Mouse (Mus musculus) liver, embryonic 14.5 days (tissue): Measurements from ENCODE around the gene Ube2h. TPM values are rescaled to one million over a fixed set of nuclear protein-coding genes. Genes with fewer than 3 reads are reported as not detected.

Experiments used
- ATAC-seq: fragments of 200-750 bp; cut with Nextera tagmentation; 2 replicates; pipeline ENCODE4 v1.8.0; 2017; ENCODE audit warnings: moderate number of reproducible peaks, mild to moderate bottlenecking, moderate library complexity; ENCODE audit not compliant: insufficient read depth
- DNase-seq, 3 experiments: peaks; one replicate each; pipeline ENCODE4 v3.0.0-alpha.2; 2012 to 2013; ENCODE audit warnings: low read depth in 3 of 3, low spot score in 3 of 3
- H3K27ac ChIP-seq: fragments of 300-500 bp; sonication (generic); 2 replicates; pipeline ENCODE4 v1.5.1; 2014; ENCODE audit warnings: moderate library complexity, mild to moderate bottlenecking, control low read depth, inconsistent platforms
- H3K27me3 ChIP-seq: fragments of 300-500 bp; sonication (generic); 2 replicates; pipeline ENCODE4 v1.6.1; 2014; ENCODE audit warnings: mild to moderate bottlenecking, low read length, moderate library complexity; ENCODE audit not compliant: control insufficient read depth, insufficient read depth
- H3K36me3 ChIP-seq: fragments of 300-500 bp; sonication (generic); replicated peaks from 2 replicates; pipeline ENCODE4 v1.6.1; 2014; ENCODE audit warnings: low read depth; ENCODE audit not compliant: control insufficient read depth, insufficient read depth
- H3K4me1 ChIP-seq, 2 experiments: fragments of 200-500 bp in 1 of 2; fragments of 300-500 bp in 1 of 2; sonication (generic) in 1 of 2; replicated peaks; 2 replicates each; pipeline ENCODE4 v1.6.1; 2012 to 2014; ENCODE audit warnings: antibody characterized with exemption in 1 of 2, inconsistent platforms in 1 of 2, low read length in 1 of 2; ENCODE audit not compliant: control insufficient read depth in 2 of 2, insufficient read depth in 2 of 2
- H3K4me2 ChIP-seq: fragments of 300-500 bp; sonication (generic); 2 replicates; pipeline ENCODE4 v1.6.1; 2014; ENCODE audit warnings: low read depth, mild to moderate bottlenecking, control low read depth, moderate library complexity
- H3K4me3 ChIP-seq, 2 experiments: fragments of 200-500 bp in 1 of 2; fragments of 300-500 bp in 1 of 2; sonication (generic) in 1 of 2; 2 replicates each; pipeline ENCODE4 v1.5.1; 2012 to 2014; ENCODE audit warnings: low read depth in 2 of 2, low read length in 2 of 2, mild to moderate bottlenecking in 2 of 2, control low read depth in 1 of 2, inconsistent platforms in 1 of 2, moderate library complexity in 1 of 2; ENCODE audit not compliant: insufficient read depth in 1 of 2
- H3K9ac ChIP-seq: fragments of 300-500 bp; sonication (generic); replicated peaks from 2 replicates; pipeline ENCODE4 v1.6.1; 2014; ENCODE audit warnings: mild to moderate bottlenecking, control low read depth, moderate library complexity
- H3K9me3 ChIP-seq: fragments of 300-500 bp; sonication (generic); 2 replicates; pipeline ENCODE4 v1.6.1; 2016; ENCODE audit warnings: low read length, mixed read lengths; ENCODE audit not compliant: control insufficient read depth
- CTCF ChIP-seq: IDR thresholded peaks from 2 replicates; pipeline ENCODE4 v1.5.1; 2016; ENCODE audit warnings: antibody characterized with exemption, low read depth, control low read depth
- EP300 ChIP-seq: IDR thresholded peaks from 2 replicates; pipeline ENCODE4 v1.6.1; 2016; ENCODE audit warnings: antibody characterized with exemption, low read depth
- WGBS: fragments of 180-500 bp; shearing (Covaris S2); extraction: QIAGEN DNeasy Blood & Tissue Kit; methylation state at CpG from one replicate; pipeline ENCODE4 v1.1.7; 2014; ENCODE audit not compliant: insufficient replicate concordance; 5-methylcytosine and 5-hydroxymethylcytosine counted together
- polyA plus RNA-seq, 2 experiments: library from polyadenylated mRNA; depleted of rRNA in 1 of 2; stranded (reverse) in 1 of 2; unstranded in 1 of 2; fragments of >200 nt; fragmentation: Nextera tagmentation in 1 of 2; extraction: Ambion mirVana in 1 of 2; gene quantifications; 2 replicates each; pipeline versions ENCODE4 v1.2.1 to v1.2.3; 2012 to 2014

Ube2h gene
- polyA plus RNA-seq, 2 experiments: 18.7 to 27.4 TPM

GRCm38 (mm10) chr6:30269846-30270245 is 34.5 kb downstream of the Ube2h start:
- no peak for DNase-seq
- Histone ChIP-seq H3K36me3 (peaks cover 27% of the 10 kb centered on the region), H3K4me1 (peaks cover 5 to 11% of the 10 kb centered on the region in 2 experiments), H3K4me3 (no peak overlapping the region), H3K4me2 (no peak overlapping the region), H3K27me3 (no peaks in the 10 kb centered on the region), H3K9me3 (no peaks in the 10 kb centered on the region), H3K9ac (no peak overlapping the region), H3K27ac (no peak overlapping the region)
- 46% methylated on average over 5 of the region's 5 CpGs for WGBS
- TF ChIP-seq EP300 (no peak), CTCF (no peak)
- no peak for ATAC-seq

- no peak for TF ChIP-seq EP300
- TF ChIP-seq CTCF: no peak
These were observed 36.9 kb downstream of the Ube2h start for GRCm38 (mm10) chr6:30267486-30267885.

GRCm38 (mm10) chr6:30265402-30265801 is 38.9 kb downstream of the Ube2h start:
- Histone ChIP-seq H3K36me3 (peaks cover 26% of the 10 kb centered on the region), H3K27ac (no peak overlapping the region), H3K4me1 (no peaks in the 10 kb centered on the region), H3K4me2 (no peak overlapping the region), H3K27me3 (no peaks in the 10 kb centered on the region), H3K9ac (no peak overlapping the region), H3K4me3 (no peak overlapping the region), H3K9me3 (no peaks in the 10 kb centered on the region)
- TF ChIP-seq EP300 (no peak), CTCF (no peak)
- ATAC-seq (no peak), DNase-seq (no peak)
- 80% methylated on average over 4 of the region's 4 CpGs for whole genome bisulfite sequencing

More at GRCm38 (mm10) chr6:30267486-30267885, 36.9 kb downstream of the Ube2h start:
- Histone ChIP-seq H3K9me3 (no peaks in the 10 kb centered on the region), H3K4me2 (no peak overlapping the region), H3K9ac (no peak overlapping the region), H3K4me1 (no peaks in the 10 kb centered on the region), H3K27ac (no peak overlapping the region), H3K27me3 (no peaks in the 10 kb centered on the region), H3K4me3 (no peak overlapping the region), H3K36me3 (peaks cover 21% of the 10 kb centered on the region)
- ATAC-seq (no peak), DNase-seq (no peak)
- 82% methylated on average over 7 of the region's 7 CpGs for WGBS

GRCm38 (mm10) chr6:30263053-30263452 is 41.3 kb downstream of the Ube2h start:
- Histone ChIP-seq H3K4me1 (no peaks in the 10 kb centered on the region), H3K36me3 (peaks cover 30% of the 10 kb centered on the region), H3K4me2 (no peak overlapping the region), H3K27ac (no peak overlapping the region), H3K9me3 (no peaks in the 10 kb centered on the region), H3K9ac (no peak overlapping the region), H3K27me3 (no peaks in the 10 kb centered on the region), H3K4me3 (no peak overlapping the region)
- ATAC-seq (no peak), DNase-seq (no peak)
- WGBS: 75% methylated on average over 4 of the region's 4 CpGs
- no peak for TF ChIP-seq CTCF
- TF ChIP-seq EP300: no peak

- Histone ChIP-seq H3K4me1 (no peaks in the 10 kb centered on the region), H3K4me3 (no peak overlapping the region), H3K9ac (no peak overlapping the region), H3K36me3 (peaks cover 21% of the 10 kb centered on the region), H3K27me3 (no peaks in the 10 kb centered on the region), H3K9me3 (no peaks in the 10 kb centered on the region), H3K4me2 (no peak overlapping the region), H3K27ac (no peak overlapping the region)
- no peak for DNase-seq
- 86% methylated on average over 6 of the region's 6 CpGs for WGBS
- ATAC-seq: no peak
- no peak for TF ChIP-seq CTCF
- no peak for TF ChIP-seq EP300
These were observed 45.1 kb downstream of the Ube2h start for GRCm38 (mm10) chr6:30259271-30259670.

GRCm38 (mm10) chr6:30257962-30258361 is 46.4 kb downstream of the Ube2h start:
- DNase-seq (no peak), ATAC-seq (no peak)
- WGBS: 78% methylated on average over 1 of the region's 1 CpGs

More at GRCm38 (mm10) chr6:30257962-30258361, 46.4 kb downstream of the Ube2h start:
- no peaks in the 10 kb centered on the region for H3K4me1 ChIP-seq
- no peak overlapping the region for H3K27ac ChIP-seq
- H3K4me3 ChIP-seq: no peak overlapping the region
- peaks cover 21% of the 10 kb centered on the region for H3K36me3 ChIP-seq
- no peaks in the 10 kb centered on the region for H3K9me3 ChIP-seq
- TF ChIP-seq CTCF: no peak
- no peak for TF ChIP-seq EP300
- no peak overlapping the region for H3K9ac ChIP-seq
- no peak overlapping the region for H3K4me2 ChIP-seq
- H3K27me3 ChIP-seq: no peaks in the 10 kb centered on the region
